Mouse (Mus musculus) liver, embryonic 16.5 days (tissue): Measurements from ENCODE around the gene Irx6. TPM values are rescaled to one million over a fixed set of nuclear protein-coding genes. Genes with fewer than 3 reads are reported as not detected.

ENCODE experiments used
- polyA plus RNA-seq: library from polyadenylated mRNA; unstranded; fragments of >200 nt; fragmentation: Nextera tagmentation; extraction: Ambion mirVana; gene quantifications from 2 replicates; pipeline ENCODE4 v1.2.1, GENCODE M21; 2015

Gene Irx6
- polyA plus RNA-seq, 1 experiment from 2014 or later, result not detected

Other genes with a start within 250 kb of the Irx6 start
- 8.7 and 10.1 TPM in 2 replicates for gene Mmp2, start 153.0 kb downstream of the Irx6 start, polyA plus RNA-seq
- gene Lpcat2, start 181.1 kb downstream of the Irx6 start, polyA plus RNA-seq, result 5.0 TPM in 2 replicates
- not detected in 2 replicates for gene Capns2, start 227.1 kb downstream of the Irx6 start, polyA plus RNA-seq